Mouse (Mus musculus) left cerebral cortex, adult 8-10 months (tissue): ENCODE data around the gene Tlk1. TPM values are rescaled to one million over a fixed set of nuclear protein-coding genes. Genes with fewer than 3 reads are reported as not detected.

Experiments
- DNase-seq, 2 experiments: peaks; one replicate each; pipeline ENCODE4 v3.0.0; 2022; ENCODE audit warnings: low spot score in 2 of 2
- total RNA-seq, 4 experiments: library from RNA; stranded (reverse); gene quantifications; 2 replicates each; pipeline ENCODE4 v1.2.4; 2022

Gene Tlk1
- total RNA-seq, 4 experiments from 2014 or later: 90.1 to 104 (median 97.0) TPM

DNA sequence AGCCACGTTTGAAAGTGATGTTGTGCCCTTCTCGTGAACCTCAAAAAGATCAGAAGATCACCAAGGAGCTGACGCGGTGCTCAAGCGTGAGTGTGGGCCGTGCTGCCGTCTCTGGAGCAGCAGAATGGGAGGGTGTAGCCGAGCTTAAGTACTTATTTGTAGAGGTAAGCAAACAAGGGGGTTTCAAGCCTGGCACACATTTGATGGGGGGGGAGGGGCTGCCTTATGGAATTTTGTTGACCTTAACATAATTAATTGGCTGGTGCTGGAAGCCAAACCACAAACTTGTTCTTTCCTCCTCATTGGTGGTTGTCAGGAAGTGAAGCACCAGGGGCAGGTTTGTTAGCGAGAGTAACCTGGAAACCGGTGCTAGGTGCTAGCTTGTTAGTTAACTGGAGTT is 129.8 kb downstream of the Tlk1 start:
- no peak for DNase-seq

GRCm38 (mm10) chr2:70690195-70690594 is 135.3 kb downstream of the Tlk1 start:
- DNase-seq: no peak

- peak in 1 of 2 experiments; percentile 67 for DNase-seq
These were observed 137.0 kb downstream of the Tlk1 start for GRCm38 (mm10) chr2:70688454-70689078.

GRCm38 (mm10) chr2:70682324-70682723 is 143.2 kb downstream of the Tlk1 start:
- no peak for DNase-seq

DNA sequence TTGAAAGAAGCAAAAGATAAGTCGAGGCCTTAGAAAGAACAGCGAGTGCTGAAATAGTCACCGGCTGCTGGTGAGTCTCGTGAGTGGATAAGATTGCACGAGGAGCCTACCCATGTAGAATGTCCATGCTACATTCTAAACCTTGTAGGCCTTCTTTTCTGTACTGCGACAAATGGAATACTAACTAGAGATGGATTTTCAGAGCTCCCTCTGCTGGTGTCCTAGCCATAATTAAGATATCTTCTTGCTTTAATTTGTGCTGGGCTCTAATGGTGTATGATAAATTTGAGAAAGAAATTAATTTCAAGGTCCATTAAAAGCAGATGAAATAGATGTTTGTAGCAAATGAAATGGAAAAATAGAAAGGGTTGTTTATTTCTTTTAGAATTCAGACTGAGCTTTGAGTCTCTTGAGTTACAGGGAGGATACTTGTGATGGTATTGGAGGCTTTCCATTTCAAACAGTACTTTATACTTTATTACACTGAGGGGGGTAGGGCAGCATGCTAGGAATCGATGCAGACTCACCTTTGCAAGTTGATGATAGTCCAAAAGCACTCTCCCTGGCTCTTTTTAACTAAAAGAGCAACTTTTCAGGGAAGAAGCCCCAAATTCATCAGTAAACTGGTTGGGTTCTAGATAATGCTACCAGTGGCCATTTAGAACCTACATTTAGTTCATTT is 151.9 kb downstream of the Tlk1 start:
- DNase-seq: no peak

GRCm38 (mm10) chr2:70672476-70672875 is 153.1 kb downstream of the Tlk1 start:
- no peak for DNase-seq

GRCm38 (mm10) chr2:70669896-70670295 is 155.6 kb downstream of the Tlk1 start:
- no peak for DNase-seq

GRCm38 (mm10) chr2:70669241-70669640 is 156.3 kb downstream of the Tlk1 start:
- no peak for DNase-seq

GRCm38 (mm10) chr2:70667016-70667415 is 158.5 kb downstream of the Tlk1 start:
- DNase-seq: no peak

DNA sequence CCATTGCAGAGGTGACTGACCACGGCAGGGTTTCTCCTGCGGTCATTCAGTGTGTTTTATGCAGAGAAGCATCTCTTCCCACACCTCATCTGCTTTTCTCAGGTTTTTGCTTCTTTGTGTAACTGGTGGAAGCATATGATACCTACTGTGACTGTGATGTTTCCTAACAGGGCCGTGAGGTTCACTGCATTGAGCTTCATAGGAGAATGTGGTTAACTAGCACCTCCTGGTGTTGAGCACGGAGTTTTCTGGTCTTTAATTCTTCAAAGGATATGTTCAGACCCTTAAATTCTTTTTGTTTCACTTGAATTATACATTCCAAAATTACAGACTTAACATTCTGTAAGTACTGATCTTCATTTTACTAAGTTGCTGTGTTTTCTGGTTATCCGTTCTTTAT is 161.8 kb downstream of the Tlk1 start:
- DNase-seq: no peak

Other genes with a start within 250 kb of the Tlk1 start
- gene Gorasp2, start 164.2 kb downstream of the Tlk1 start, total RNA-seq: 10 to 100 TPM; 92.2 to 97.7 (median 96.2) TPM
- gene Gm26558, start 163.6 kb downstream of the Tlk1 start, total RNA-seq: under 1 TPM in 3 of 4 experiments, not detected in 1; 0.46 to 0.94 (median 0.74) TPM
- 10 to 100 TPM; 12.3 to 17.6 (median 14.5) TPM for gene Dcaf17, start 229.6 kb upstream of the Tlk1 start, total RNA-seq
- gene Mettl8, start 229.9 kb upstream of the Tlk1 start, total RNA-seq: 10 to 100 TPM; 12.0 to 16.6 (median 14.0) TPM